Mouse (Mus musculus): ENCODE results near the gene Metap2. TPM values are rescaled to one million over a fixed set of nuclear protein-coding genes. Genes with fewer than 3 reads are reported as not detected.
A peak's percentile ranks its signal among the peaks of the same experiment; 100 is the strongest.
"Not testable (repeated sequence)": the region's sequence is repeated elsewhere in the genome, so short reads cannot be mapped to it uniquely, and the experiment has no call there.

The Metap2 gene
- polyA plus RNA-seq, 1 experiment from 2014 or later, result 175 TPM

- Histone ChIP-seq H3K9ac (no peak overlapping the region), H3K27me3 (peaks cover 60% of the 10 kb centered on the region), H3K36me3 (no peaks in the 10 kb centered on the region), H3K9me3 (no peaks in the 10 kb centered on the region), H3K4me1 (replicated peaks) (peaks cover 32% of the 10 kb centered on the region), H3K4me3 (no peak overlapping the region), H3K4me2 (peak overlapping the region; percentile 96; the same call in 1 of the 2 replicates), H3K27ac (replicated peaks) (no peak overlapping the region)
- ATAC-seq (ENCODE audit: low read depth), result no peak
- 49% methylated on average over 9 of the region's 9 CpGs for WGBS
These were observed 64.1 kb downstream of the Metap2 start for GRCm38 (mm10) chr10:93832811-93833210.

GRCm38 (mm10) chr10:93831730-93832574, 64.9 kb downstream of the Metap2 start:
- H3K4me2 ChIP-seq, result peak overlapping the region; percentile 28
- no peaks in the 10 kb centered on the region for H3K36me3 ChIP-seq
- H3K4me3 ChIP-seq, result no peak overlapping the region; the same call in 1 of the 2 replicates
- ATAC-seq (ENCODE audit: low read depth), result no peak
- no peak overlapping the region for H3K9ac ChIP-seq
- H3K27ac ChIP-seq (replicated peaks), result no peak overlapping the region
- H3K9me3 ChIP-seq, result no peaks in the 10 kb centered on the region
- H3K4me1 ChIP-seq (replicated peaks), result peaks cover 32% of the 10 kb centered on the region
- peaks cover 60% of the 10 kb centered on the region for H3K27me3 ChIP-seq
- 12% methylated on average over 18 of the region's 18 CpGs for WGBS

DNA sequence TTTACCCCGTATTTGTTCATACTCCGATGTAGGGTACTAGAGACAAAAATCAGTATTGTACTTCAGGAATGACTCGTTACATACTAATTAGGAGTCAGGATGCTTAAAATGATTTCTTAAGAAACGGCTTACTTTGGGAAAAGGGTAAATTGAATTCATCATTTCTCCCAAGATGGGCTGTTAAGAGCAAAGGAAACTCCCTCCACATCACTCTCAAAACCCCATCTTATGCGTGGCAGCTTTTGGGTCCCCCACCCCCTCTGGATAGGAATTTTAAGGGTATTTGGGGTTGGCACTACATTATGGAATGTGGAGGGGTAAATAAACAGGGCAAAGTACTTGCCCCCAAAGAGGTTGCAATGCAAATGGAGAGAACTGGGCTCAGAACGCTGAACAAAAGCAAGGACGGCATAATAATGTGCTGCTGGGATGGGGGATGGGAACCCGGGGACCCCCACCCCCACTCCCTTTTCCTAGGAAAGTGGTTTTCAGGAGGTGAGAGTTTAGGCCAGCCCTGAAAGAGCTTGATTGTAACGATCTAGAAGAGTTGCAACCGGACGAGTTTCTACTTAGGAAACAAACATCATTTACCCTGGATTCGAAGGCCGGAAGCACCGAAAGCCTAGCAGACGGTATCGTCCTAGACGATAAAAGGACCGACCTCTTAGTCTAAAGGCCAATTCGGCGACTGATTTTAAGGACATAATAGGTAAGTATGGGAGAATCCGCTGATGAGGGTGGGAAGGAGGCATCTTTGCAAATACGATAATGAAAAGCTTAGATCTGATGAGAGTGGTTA, 65.8 kb downstream of the Metap2 start, which contains the start of gene Usp44:
Gene Usp44, plus strand, starts transcription at position 625 of the 799 bp plus-strand sequence.
- Histone ChIP-seq H3K27me3 (peaks cover 60% of the 10 kb centered on the region), H3K9ac (no peak within 1 kb of the TSS), H3K36me3 (no peaks in the 10 kb centered on the region), H3K9me3 (no peaks in the 10 kb centered on the region), H3K4me2 (peak within 1 kb of the TSS; percentile 28), H3K27ac (replicated peaks) (no peak within 1 kb of the TSS), H3K4me3 (no peak within 1 kb of the TSS; the same call in 1 of the 2 replicates), H3K4me1 (replicated peaks) (peaks cover 32% of the 10 kb centered on the region)
- ATAC-seq (ENCODE audit: low read depth), result no peak
- 12% methylated on average over 22 of the region's 22 CpGs for WGBS

- Histone ChIP-seq H3K4me3 (no peak overlapping the region), H3K9me3 (no peaks in the 10 kb centered on the region), H3K36me3 (no peaks in the 10 kb centered on the region), H3K27ac (replicated peaks) (no peak overlapping the region), H3K9ac (no peak overlapping the region), H3K4me1 (replicated peaks) (peaks cover 32% of the 10 kb centered on the region), H3K4me2 (no peak overlapping the region), H3K27me3 (peaks cover 54% of the 10 kb centered on the region)
- ATAC-seq (ENCODE audit: low read depth), result no peak
- 48% methylated on average over 9 of the region's 9 CpGs for WGBS
These were observed 66.7 kb downstream of the Metap2 start for GRCm38 (mm10) chr10:93829898-93830831.

- Histone ChIP-seq H3K9ac (no peak overlapping the region), H3K4me2 (no peak overlapping the region), H3K27ac (replicated peaks) (no peak overlapping the region), H3K27me3 (peaks cover 18% of the 10 kb centered on the region), H3K4me1 (replicated peaks) (no peaks in the 10 kb centered on the region), H3K9me3 (no peaks in the 10 kb centered on the region), H3K4me3 (no peak overlapping the region), H3K36me3 (no peaks in the 10 kb centered on the region)
- ATAC-seq (ENCODE audit: low read depth), result no peak
- WGBS, result 38% methylated on average over 7 of the region's 7 CpGs
These were observed 78.2 kb downstream of the Metap2 start for GRCm38 (mm10) chr10:93818661-93819060.

DNA sequence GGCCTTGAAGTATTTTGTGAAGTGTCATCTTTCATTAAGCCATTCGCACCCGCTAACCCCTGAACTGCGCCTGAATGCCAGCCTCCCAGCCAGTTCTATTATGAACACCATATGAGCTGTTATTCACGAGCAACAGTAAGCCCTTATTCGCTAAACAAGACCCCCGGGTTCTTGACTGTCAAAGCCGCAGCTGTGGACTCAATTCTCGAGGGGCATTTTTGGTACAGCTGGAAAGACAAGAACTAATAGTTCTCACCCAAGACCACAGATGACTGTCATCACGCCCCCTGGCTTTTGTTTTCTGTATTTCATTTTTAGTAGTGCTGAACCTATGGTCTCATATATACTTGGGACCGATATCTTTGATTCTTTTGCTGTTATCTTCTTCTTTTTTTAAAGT, 83.1 kb downstream of the Metap2 start:
- H3K4me3 ChIP-seq, result no peak overlapping the region
- 50% methylated on average over 10 of the region's 10 CpGs for WGBS
- H3K27ac ChIP-seq (replicated peaks), result no peak overlapping the region
- no peak overlapping the region for H3K4me2 ChIP-seq
- H3K4me1 ChIP-seq (replicated peaks), result no peaks in the 10 kb centered on the region
- H3K9me3 ChIP-seq, result no peaks in the 10 kb centered on the region
- H3K9ac ChIP-seq, result no peak overlapping the region
- H3K27me3 ChIP-seq, result peaks cover 12% of the 10 kb centered on the region
- peak; percentile 65 for ATAC-seq (ENCODE audit: low read depth)
- H3K36me3 ChIP-seq, result no peaks in the 10 kb centered on the region

GRCm38 (mm10) chr10:93812774-93813415, 84.0 kb downstream of the Metap2 start:
- 14% methylated on average over 10 of the region's 10 CpGs for WGBS
- Histone ChIP-seq H3K27ac (replicated peaks) (no peak overlapping the region), H3K27me3 (peaks cover 6% of the 10 kb centered on the region), H3K36me3 (no peaks in the 10 kb centered on the region), H3K4me3 (no peak overlapping the region), H3K9ac (0 out of 2 replicates have a peak overlapping the region, but pooled peaks have one; percentile 13), H3K4me2 (peak overlapping the region; percentile 30), H3K4me1 (replicated peaks) (no peaks in the 10 kb centered on the region), H3K9me3 (no peaks in the 10 kb centered on the region)
- ATAC-seq (ENCODE audit: low read depth), result no peak

DNA sequence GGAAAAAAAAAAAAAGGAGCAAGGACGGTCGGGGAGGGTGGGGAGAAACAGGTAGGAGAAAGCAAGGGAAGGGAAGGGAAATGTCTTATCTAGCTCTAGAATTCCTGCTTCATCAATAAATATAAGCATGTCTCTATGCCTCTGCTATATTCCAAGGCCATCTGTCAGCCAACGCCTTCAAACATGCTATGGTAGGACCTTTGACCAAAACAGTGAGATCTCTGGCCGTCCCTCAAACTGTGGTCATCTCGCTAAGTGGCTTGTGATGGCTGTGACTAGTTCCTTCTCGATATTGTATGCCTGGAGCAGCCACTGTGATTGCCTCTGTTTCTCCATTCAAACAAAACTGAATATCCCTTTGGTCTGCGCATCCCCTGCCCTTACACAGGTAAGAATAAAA, 84.8 kb downstream of the Metap2 start:
- no peak for ATAC-seq (ENCODE audit: low read depth)
- WGBS, result 92% methylated on average over 7 of the region's 7 CpGs
- Histone ChIP-seq H3K4me1 (replicated peaks) (no peaks in the 10 kb centered on the region), H3K4me2 (no peak overlapping the region), H3K36me3 (no peaks in the 10 kb centered on the region), H3K9ac (no peak overlapping the region), H3K4me3 (no peak overlapping the region), H3K27ac (replicated peaks) (no peak overlapping the region), H3K27me3 (no peaks in the 10 kb centered on the region; the same call in 1 of the 2 replicates), H3K9me3 (no peaks in the 10 kb centered on the region)

DNA sequence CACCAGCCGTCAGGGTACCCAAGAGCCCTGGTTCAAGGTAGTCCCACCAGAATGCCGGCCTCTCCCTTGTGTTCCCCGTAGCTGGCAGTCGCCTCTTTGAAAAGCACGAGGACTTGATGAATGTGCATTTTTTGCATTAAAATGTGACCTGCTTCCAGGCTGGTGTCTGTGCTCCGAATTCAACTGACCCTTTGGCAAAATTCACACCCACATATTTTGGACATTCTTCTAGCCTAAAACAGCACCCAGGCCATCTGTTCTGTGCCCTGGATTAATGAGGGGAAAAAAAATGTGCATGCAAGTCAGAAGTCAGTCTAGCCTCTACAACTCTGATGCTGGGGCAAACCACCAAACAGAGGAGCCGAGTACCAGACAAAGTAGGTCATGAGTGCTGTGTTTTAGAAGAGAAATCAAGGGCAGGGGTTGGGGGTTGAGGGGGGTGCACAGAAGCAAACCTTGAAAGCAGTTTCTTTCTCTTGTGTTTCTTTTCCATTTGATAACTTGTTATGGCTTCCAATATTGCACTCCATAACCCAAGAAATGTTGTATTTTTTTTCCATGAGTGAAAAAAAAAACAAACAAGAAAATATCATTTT, 86.2 kb downstream of the Metap2 start:
- Histone ChIP-seq H3K27ac (replicated peaks) (no peak overlapping the region), H3K4me2 (no peak overlapping the region), H3K27me3 (no peaks in the 10 kb centered on the region), H3K36me3 (no peaks in the 10 kb centered on the region), H3K9me3 (no peaks in the 10 kb centered on the region), H3K4me1 (replicated peaks) (no peaks in the 10 kb centered on the region), H3K4me3 (no peak overlapping the region), H3K9ac (no peak overlapping the region)
- WGBS, result 31% methylated on average over 7 of the region's 7 CpGs
- ATAC-seq (ENCODE audit: low read depth), result no peak

DNA sequence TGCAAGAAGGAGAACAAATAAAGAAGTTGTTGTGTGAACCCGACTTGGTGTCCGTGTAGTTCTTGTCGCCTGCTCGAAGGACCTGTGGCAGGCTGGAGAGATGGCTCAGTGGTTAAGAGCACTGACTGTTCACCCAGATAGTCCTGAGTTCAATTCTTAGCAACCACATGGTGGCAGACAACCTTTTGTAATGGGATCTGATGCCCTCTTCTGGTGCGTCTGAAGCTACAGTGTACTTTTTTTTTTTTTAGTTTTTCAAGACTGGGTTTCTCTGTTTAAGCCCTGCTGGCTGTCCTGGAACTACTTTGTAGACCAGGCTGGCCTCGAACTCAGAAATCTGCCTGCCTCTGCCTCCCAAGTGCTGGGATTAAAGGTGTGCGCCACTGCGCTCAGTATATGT, 87.5 kb downstream of the Metap2 start:
- not testable (repeated sequence) for H3K36me3 ChIP-seq; H3K4me1 ChIP-seq (replicated peaks); H3K27me3 ChIP-seq; H3K9ac ChIP-seq; ATAC-seq (ENCODE audit: low read depth); H3K4me2 ChIP-seq; H3K9me3 ChIP-seq; H3K27ac ChIP-seq (replicated peaks); H3K4me3 ChIP-seq
- 93% methylated on average over 8 of the region's 8 CpGs for WGBS
